Mouse (Mus musculus) adrenal gland, postnatal 0 days (tissue): ENCODE measurements around the gene Nyx. TPM values are rescaled to one million over a fixed set of nuclear protein-coding genes. Genes with fewer than 3 reads are reported as not detected.

ENCODE experiments used
- polyA plus RNA-seq: library from polyadenylated mRNA; unstranded; fragments of >200 nt; fragmentation: Nextera tagmentation; extraction: Ambion mirVana; gene quantifications from 2 replicates; pipeline ENCODE4 v1.2.1, GENCODE M21; 2015

Gene Nyx
- polyA plus RNA-seq = 0.09 and 0.14 TPM in 2 replicates

GRCm38 (mm10) chrX:13465810-13466209, at the start of gene Nyx:
Nyx (plus strand) TSS chrX:13466110.

Other genes with a start within 250 kb of the Nyx start
- gene Ddx3x, start 185.1 kb upstream of the Nyx start, polyA plus RNA-seq = 75.3 and 98.4 TPM in 2 replicates
- gene Gpr34, start 166.0 kb downstream of the Nyx start, polyA plus RNA-seq = 3.9 and 5.5 TPM in 2 replicates
- gene Gpr82, start 195.3 kb downstream of the Nyx start, polyA plus RNA-seq = 0.32 TPM in 1 of 2 replicates, not detected in the other